Mouse (Mus musculus) stomach, postnatal 0 days (tissue): ENCODE measurements around the gene Bcl2l11. TPM values are rescaled to one million over a fixed set of nuclear protein-coding genes. Genes with fewer than 3 reads are reported as not detected.

ENCODE experiments used
- ATAC-seq: fragments of 200-750 bp; cut with Nextera tagmentation; 2 replicates; pipeline ENCODE4 v1.8.0; 2017; ENCODE audit not compliant: low FRiP score, low TSS enrichment
- DNase-seq: peaks from one replicate; pipeline ENCODE4 v3.0.0-alpha.2; 2016; ENCODE audit warnings: low spot score
- H3K27ac ChIP-seq: fragments of 300-500 bp; sonication (generic); replicated peaks from 2 replicates; pipeline ENCODE4 v1.5.1; 2014; ENCODE audit warnings: mild to moderate bottlenecking, control low read depth
- H3K27me3 ChIP-seq: fragments of 300-500 bp; sonication (generic); 2 replicates; pipeline ENCODE4 v1.6.1; 2014; ENCODE audit warnings: low read length; ENCODE audit not compliant: control insufficient read depth, insufficient read depth
- H3K36me3 ChIP-seq: fragments of 300-500 bp; sonication (generic); 2 replicates; pipeline ENCODE4 v1.6.1; 2014; ENCODE audit warnings: low read length, mixed read lengths; ENCODE audit not compliant: control insufficient read depth, insufficient read depth
- H3K4me1 ChIP-seq: fragments of 300-500 bp; sonication (generic); replicated peaks from 2 replicates; pipeline ENCODE4 v1.6.1; 2014; ENCODE audit warnings: antibody characterized with exemption; ENCODE audit not compliant: control insufficient read depth, insufficient read depth
- H3K4me2 ChIP-seq: fragments of 300-500 bp; sonication (generic); replicated peaks from 2 replicates; pipeline ENCODE4 v1.6.1; 2014; ENCODE audit warnings: low read depth, mild to moderate bottlenecking, control low read depth, moderate library complexity
- H3K4me3 ChIP-seq: fragments of 300-500 bp; sonication (generic); 2 replicates; pipeline ENCODE4 v1.5.1; 2014; ENCODE audit warnings: low read depth, low read length, control low read depth
- H3K9ac ChIP-seq: fragments of 300-500 bp; sonication (generic); 2 replicates; pipeline ENCODE4 v1.6.1; 2014; ENCODE audit warnings: mild to moderate bottlenecking, low read length, control low read depth, mixed read lengths
- H3K9me3 ChIP-seq: fragments of 300-500 bp; sonication (generic); 2 replicates; pipeline ENCODE4 v1.6.1; 2016; ENCODE audit warnings: low read length; ENCODE audit not compliant: control insufficient read depth
- CTCF ChIP-seq: IDR thresholded peaks from 2 replicates; pipeline ENCODE4 v1.5.1; 2016; ENCODE audit warnings: antibody characterized with exemption, low read depth, mild to moderate bottlenecking, moderate library complexity
- EP300 ChIP-seq: optimal IDR thresholded peaks from 2 replicates; pipeline ENCODE3; 2016; ENCODE audit warnings: antibody characterized with exemption
- WGBS: fragments of 180-500 bp; shearing (Covaris S2); extraction: QIAGEN DNeasy Blood & Tissue Kit; methylation state at CpG from one replicate; pipeline ENCODE4 v1.1.7; 2014; 5-methylcytosine and 5-hydroxymethylcytosine counted together
- polyA plus RNA-seq: library from polyadenylated mRNA; unstranded; fragments of >200 nt; fragmentation: Nextera tagmentation; extraction: Ambion mirVana; gene quantifications from 2 replicates; pipeline ENCODE4 v1.2.1, GENCODE M21; 2015

Gene Bcl2l11
- polyA plus RNA-seq, 1 experiment from 2014 or later: 6.2 TPM

- ATAC-seq (no peak), DNase-seq (no peak)
- TF ChIP-seq CTCF: no peak
- no peak for TF ChIP-seq EP300
- WGBS: 87% methylated on average over 9 of the region's 9 CpGs
- peaks cover 4% of the 10 kb centered on the region; the same call in 1 of the 2 replicates for H3K4me1 ChIP-seq
- no peak overlapping the region for H3K4me2 ChIP-seq
- no peak overlapping the region for H3K27ac ChIP-seq
- H3K27me3 ChIP-seq: no peaks in the 10 kb centered on the region
- H3K4me3 ChIP-seq: no peak overlapping the region
- H3K9me3 ChIP-seq: no peaks in the 10 kb centered on the region
- H3K9ac ChIP-seq: no peak overlapping the region
- peaks cover 5% of the 10 kb centered on the region; the same call in 1 of the 2 replicates for H3K36me3 ChIP-seq
Observed at GRCm38 (mm10) chr2:128152211-128152610, 26.4 kb downstream of the Bcl2l11 start.

GRCm38 (mm10) chr2:128152845-128153550 is 27.2 kb downstream of the Bcl2l11 start:
- Histone ChIP-seq H3K9ac (no peak overlapping the region), H3K4me3 (no peak overlapping the region), H3K4me2 (no peak overlapping the region), H3K27me3 (no peaks in the 10 kb centered on the region), H3K27ac (no peak overlapping the region), H3K9me3 (no peaks in the 10 kb centered on the region), H3K36me3 (peaks cover 5% of the 10 kb centered on the region; the same call in 1 of the 2 replicates), H3K4me1 (peaks cover 4% of the 10 kb centered on the region; the same call in 1 of the 2 replicates)
- ATAC-seq: no peak
- TF ChIP-seq EP300 (no peak), CTCF (no peak)
- no peak for DNase-seq
- 71% methylated on average over 16 of the region's 16 CpGs for WGBS

GRCm38 (mm10) chr2:128153551-128153910 is 27.7 kb downstream of the Bcl2l11 start:
- H3K4me1 ChIP-seq: peaks cover 4% of the 10 kb centered on the region; the same call in 1 of the 2 replicates
- no peak overlapping the region for H3K4me2 ChIP-seq
- WGBS: 77% methylated on average over 11 of the region's 11 CpGs
- ATAC-seq: no peak
- H3K4me3 ChIP-seq: no peak overlapping the region
- no peak overlapping the region for H3K27ac ChIP-seq
- peaks cover 5% of the 10 kb centered on the region; the same call in 1 of the 2 replicates for H3K36me3 ChIP-seq
- H3K9ac ChIP-seq: no peak overlapping the region
- TF ChIP-seq CTCF (no peak), EP300 (no peak)
- no peaks in the 10 kb centered on the region for H3K27me3 ChIP-seq
- H3K9me3 ChIP-seq: no peaks in the 10 kb centered on the region
- no peak for DNase-seq

GRCm38 (mm10) chr2:128155412-128156066 is 29.7 kb downstream of the Bcl2l11 start:
- no peaks in the 10 kb centered on the region for H3K27me3 ChIP-seq
- H3K27ac ChIP-seq: no peak overlapping the region
- DNase-seq: no peak
- no peaks in the 10 kb centered on the region for H3K36me3 ChIP-seq
- TF ChIP-seq EP300: no peak
- no peak for TF ChIP-seq CTCF
- H3K4me1 ChIP-seq: peaks cover 8% of the 10 kb centered on the region; the same call in 1 of the 2 replicates
- H3K4me3 ChIP-seq: no peak overlapping the region
- H3K4me2 ChIP-seq: no peak overlapping the region
- no peak overlapping the region for H3K9ac ChIP-seq
- WGBS: 88% methylated on average over 13 of the region's 13 CpGs
- no peak for ATAC-seq
- no peaks in the 10 kb centered on the region for H3K9me3 ChIP-seq

- Histone ChIP-seq H3K4me1 (peaks cover 8% of the 10 kb centered on the region; the same call in 1 of the 2 replicates), H3K27ac (no peak overlapping the region), H3K36me3 (no peaks in the 10 kb centered on the region), H3K4me2 (no peak overlapping the region), H3K4me3 (no peak overlapping the region), H3K9ac (no peak overlapping the region), H3K27me3 (no peaks in the 10 kb centered on the region), H3K9me3 (no peaks in the 10 kb centered on the region)
- DNase-seq: no peak
- no peak for ATAC-seq
- WGBS: 77% methylated on average over 5 of the region's 5 CpGs
- TF ChIP-seq EP300: no peak
- TF ChIP-seq CTCF: no peak
Observed at GRCm38 (mm10) chr2:128156067-128156462, 30.2 kb downstream of the Bcl2l11 start.
